ENCODE assay signal across 8 mouse cellular contexts in genomic region chr12:86678591-86679545, GRCm38 (mm10). TPM values are rescaled to one million over a fixed set of nuclear protein-coding genes. Genes with fewer than 3 reads are reported as not detected.
DNase-seq lines count a peak whose midpoint lies in the region; ATAC-seq lines count a peak whose summit lies in the region.

Vash1 (plus strand) TSS chr12:86678700.

- peaks cover 4% of the 10 kb centered on the region; the same call in 1 of the 2 replicates for H3K4me1 ChIP-seq in intestine, embryonic 16.5 days (ENCODE audit: control insufficient read depth, insufficient read depth, low read length)
- peaks cover 27% of the 10 kb centered on the region for H3K4me1 ChIP-seq in limb, embryonic 10.5 days

- peak within 1 kb of the TSS; percentile 100 for H3K4me2 ChIP-seq in intestine, embryonic 16.5 days (ENCODE audit: low read depth, low read length)

- peak within 1 kb of the TSS; percentile 78 for H3K4me3 ChIP-seq in intestine, embryonic 16.5 days (ENCODE audit: low read length)
- H3K4me3 ChIP-seq in limb, embryonic 10.5 days: peak within 1 kb of the TSS; percentile 82

- ATAC-seq in granulocyte monocyte progenitor cell, adult 5-6 weeks (replicated peaks; ENCODE audit: poor library complexity, severe bottlenecking): peak; percentile 68
- peak; percentile 75 for ATAC-seq in intestine, embryonic 16.5 days

- H3K36me3 ChIP-seq in intestine, embryonic 16.5 days (ENCODE audit: control insufficient read depth, insufficient read depth, low read length): no peaks in the 10 kb centered on the region
- H3K36me3 ChIP-seq in limb, embryonic 10.5 days: no peaks in the 10 kb centered on the region
- H3K36me3 ChIP-seq in splenic B cell, adult 2 months (ENCODE audit: control insufficient read depth, insufficient read depth, low read length, poor library complexity, severe bottlenecking): no peaks in the 10 kb centered on the region

- H3K27me3 ChIP-seq in intestine, embryonic 16.5 days (replicated peaks; ENCODE audit: control insufficient read depth, insufficient read depth, low read length): no peaks in the 10 kb centered on the region
- peaks cover 26% of the 10 kb centered on the region for H3K27me3 ChIP-seq in limb, embryonic 10.5 days (ENCODE audit: low read depth, poor library complexity, severe bottlenecking)
- no peaks in the 10 kb centered on the region for H3K27me3 ChIP-seq in splenic B cell, adult 2 months (ENCODE audit: control insufficient read depth, insufficient read depth, low read length, poor library complexity, severe bottlenecking)

- peak; percentile 70 for DNase-seq in layer of hippocampus, adult 11-12 months (ENCODE audit: low spot score)
- no peak for DNase-seq in layer of hippocampus, adult 9-10 months (ENCODE audit: low spot score)
- DNase-seq in embryo, embryonic 11 days: peak; percentile 91
- peak; percentile 89 for DNase-seq in limb, embryonic 10.5 days (ENCODE audit: low spot score)
- DNase-seq in mesoderm, embryonic 11.5 days (ENCODE audit: low read depth, low spot score): peak; percentile 85
- peak; percentile 45 for DNase-seq in splenic B cell, adult 2 months (ENCODE audit: low read depth, low spot score)

- under 1% methylated on average over 94 of the region's 94 CpGs for WGBS in intestine, embryonic 16.5 days
- under 1% methylated on average over 94 of the region's 94 CpGs for WGBS in limb, embryonic 10.5 days

- peak within 1 kb of the TSS; percentile 76 for H3K27ac ChIP-seq in intestine, embryonic 16.5 days (ENCODE audit: low read length)
- H3K27ac ChIP-seq in limb, embryonic 10.5 days: peak within 1 kb of the TSS; percentile 93

- H3K9ac ChIP-seq in intestine, embryonic 16.5 days (ENCODE audit: low read depth, low read length): peak within 1 kb of the TSS; percentile 79

- no peaks in the 10 kb centered on the region for H3K9me3 ChIP-seq in intestine, embryonic 16.5 days (ENCODE audit: control insufficient read depth, low read length)
- no peaks in the 10 kb centered on the region for H3K9me3 ChIP-seq in limb, embryonic 10.5 days (replicated peaks)

RNA-seq across cellular contexts. Expression of gene Vash1, which starts in this region (rescaled TPM):
- total RNA-seq in granulocyte monocyte progenitor cell, adult 5-6 weeks (2014; fragmentation: Nextera tagmentation): 0.41 TPM in 1 of 2 replicates, not detected in the other
- 0.21 TPM in 1 of 2 replicates, not detected in the other for total RNA-seq in granulocyte monocyte progenitor cell, adult 5-6 weeks (2017)
- 5.5 and 6.0 TPM in 2 replicates for polyA plus RNA-seq in intestine, embryonic 16.5 days (2015; fragmentation: Nextera tagmentation; extraction: Ambion mirVana)
- 9.2 and 9.5 TPM in 2 replicates for polyA plus RNA-seq in limb, embryonic 10.5 days (2016; fragmentation: Nextera tagmentation; extraction: Ambion mirVana)

Comparison
In these comparisons a context has a peak if more than half of its experiments do, and no peak if none do; other contexts are left out.
1. Peak in ATAC-seq in granulocyte monocyte progenitor cell, adult 5-6 weeks; RNA of the gene not detected or under 1 TPM.